Mouse (Mus musculus) adipocyte (in vitro differentiated cells): Measurements from ENCODE around the gene Tmem120b.

ENCODE experiments used
- DNase-seq: peaks from one replicate; pipeline ENCODE4 v3.0.0-alpha.2; 2016; ENCODE audit warnings: low spot score

Tmem120b gene

GRCm38 (mm10) chr5:123140694-123141554 lies 72.7 kb downstream of the Tmem120b start:
- DNase-seq: peak; percentile 97

DNA sequence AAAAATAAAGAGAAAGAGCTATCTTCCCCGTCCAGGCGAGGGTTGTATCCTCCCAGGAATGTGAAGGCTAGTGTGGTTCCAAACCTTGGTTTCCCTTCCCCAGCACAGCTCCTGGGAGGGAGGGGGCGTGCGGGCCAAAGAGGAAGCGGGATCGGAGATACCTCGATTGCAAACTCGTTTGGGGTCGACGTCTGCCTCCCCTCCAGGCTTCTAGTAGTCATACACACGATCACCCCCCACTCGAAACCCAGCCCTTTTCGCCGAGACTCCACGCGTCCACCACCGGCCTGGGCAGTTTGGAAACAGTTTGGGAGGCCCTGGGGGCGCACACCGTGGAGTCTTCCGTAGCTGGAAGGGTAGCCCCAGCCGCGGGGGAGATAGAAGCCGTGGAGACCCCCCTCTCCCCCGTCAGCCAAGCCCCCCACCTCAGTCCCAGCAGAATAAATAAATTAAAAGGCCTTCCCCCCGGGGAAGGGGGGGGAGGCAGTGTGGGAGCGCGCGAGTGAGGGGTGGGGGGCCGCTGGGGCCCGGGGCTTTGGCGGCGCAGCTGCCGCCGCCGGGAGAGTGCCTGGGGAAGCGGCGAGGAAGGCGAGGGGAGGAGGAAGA lies 73.4 kb downstream of the Tmem120b start:
- no peak for DNase-seq

DNA sequence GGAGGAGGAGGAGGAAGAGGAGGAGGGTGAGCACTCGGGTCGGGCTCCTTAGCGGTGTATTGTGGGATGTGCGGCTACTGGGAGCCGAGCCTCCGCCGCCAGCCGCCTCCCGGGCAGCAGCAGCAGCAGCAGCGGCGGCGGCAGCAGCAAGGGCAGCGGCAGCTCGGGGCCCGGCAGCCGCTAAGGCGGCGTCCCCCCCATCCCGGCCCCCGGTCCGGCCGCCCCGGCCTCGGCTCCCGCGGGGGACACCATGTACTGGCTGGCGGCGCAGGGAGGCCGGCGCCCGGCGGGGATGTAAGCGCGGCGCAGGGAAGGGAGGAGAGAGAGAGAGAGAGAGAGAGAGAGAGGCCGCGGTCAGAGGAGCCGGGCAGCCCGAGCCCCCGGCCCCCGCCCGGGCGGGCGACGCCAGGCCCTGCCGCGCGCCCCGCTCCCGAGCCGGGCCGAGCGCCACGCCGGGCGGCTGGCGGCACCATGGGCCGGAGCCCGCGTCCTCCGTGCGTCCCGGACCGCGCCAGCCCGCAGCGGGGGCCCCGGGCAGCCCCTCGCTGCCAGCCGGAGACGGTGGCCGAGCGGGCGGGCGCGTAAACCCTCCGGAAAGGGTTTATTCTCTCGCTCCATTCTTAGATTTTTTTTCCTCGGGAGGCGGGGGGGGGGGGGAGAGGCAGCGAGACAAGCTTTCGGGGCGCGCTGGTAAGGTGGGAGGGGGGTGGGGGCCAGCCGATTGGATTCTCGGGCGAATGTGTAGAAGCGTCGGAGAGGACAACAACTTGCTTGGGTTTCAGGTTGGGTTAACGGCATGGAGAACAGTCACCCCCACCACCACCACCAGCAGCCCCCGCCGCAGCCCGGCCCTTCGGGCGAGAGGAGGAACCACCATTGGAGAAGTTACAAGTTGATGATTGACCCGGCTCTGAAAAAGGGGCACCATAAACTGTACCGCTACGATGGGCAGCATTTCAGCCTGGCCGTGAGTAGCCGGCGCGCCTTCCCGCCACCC lies 74.2 kb downstream of the Tmem120b start, which contains the start of gene Setd1b:
Setd1b (plus strand) TSS at position 33 of the 997 bp plus-strand sequence.
- peak; percentile 68 for DNase-seq

DNA sequence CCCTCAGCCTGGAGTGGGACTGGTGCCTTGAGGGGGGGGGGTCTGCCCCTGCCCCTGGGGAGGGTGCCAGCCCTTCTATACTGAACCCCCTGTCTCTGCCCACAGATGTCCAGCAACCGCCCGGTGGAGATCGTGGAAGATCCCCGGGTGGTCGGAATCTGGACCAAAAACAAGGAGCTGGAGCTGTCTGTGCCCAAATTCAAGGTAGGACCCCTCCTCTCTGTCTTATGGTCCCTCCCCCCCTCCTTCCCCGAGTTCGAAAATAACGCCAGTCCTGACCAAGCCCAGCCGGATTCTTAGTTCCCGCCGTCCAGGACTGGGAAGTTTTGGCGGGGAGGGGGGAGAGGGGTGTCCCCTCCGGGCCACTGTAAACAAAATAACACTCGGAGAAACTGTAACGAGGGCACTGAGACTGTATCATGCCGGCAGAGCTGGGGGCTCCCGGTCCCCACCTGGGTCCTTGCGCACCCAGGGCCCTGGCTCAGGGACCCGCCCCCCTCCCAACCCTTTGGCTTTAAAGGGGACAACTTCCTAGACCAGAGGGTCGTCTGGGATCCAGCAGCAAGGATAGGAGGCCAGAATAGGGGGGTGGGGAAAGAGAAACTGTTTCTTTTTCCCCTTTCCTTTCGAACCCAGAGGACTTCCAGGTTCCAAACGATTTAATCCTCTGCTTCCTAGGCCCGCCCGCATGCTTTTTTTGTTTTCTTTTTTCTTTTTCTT lies 75.2 kb downstream of the Tmem120b start:
- peak; percentile 60 for DNase-seq

- no peak for DNase-seq
Measured at GRCm38 (mm10) chr5:123143971-123144745, 75.9 kb downstream of the Tmem120b start.

DNA sequence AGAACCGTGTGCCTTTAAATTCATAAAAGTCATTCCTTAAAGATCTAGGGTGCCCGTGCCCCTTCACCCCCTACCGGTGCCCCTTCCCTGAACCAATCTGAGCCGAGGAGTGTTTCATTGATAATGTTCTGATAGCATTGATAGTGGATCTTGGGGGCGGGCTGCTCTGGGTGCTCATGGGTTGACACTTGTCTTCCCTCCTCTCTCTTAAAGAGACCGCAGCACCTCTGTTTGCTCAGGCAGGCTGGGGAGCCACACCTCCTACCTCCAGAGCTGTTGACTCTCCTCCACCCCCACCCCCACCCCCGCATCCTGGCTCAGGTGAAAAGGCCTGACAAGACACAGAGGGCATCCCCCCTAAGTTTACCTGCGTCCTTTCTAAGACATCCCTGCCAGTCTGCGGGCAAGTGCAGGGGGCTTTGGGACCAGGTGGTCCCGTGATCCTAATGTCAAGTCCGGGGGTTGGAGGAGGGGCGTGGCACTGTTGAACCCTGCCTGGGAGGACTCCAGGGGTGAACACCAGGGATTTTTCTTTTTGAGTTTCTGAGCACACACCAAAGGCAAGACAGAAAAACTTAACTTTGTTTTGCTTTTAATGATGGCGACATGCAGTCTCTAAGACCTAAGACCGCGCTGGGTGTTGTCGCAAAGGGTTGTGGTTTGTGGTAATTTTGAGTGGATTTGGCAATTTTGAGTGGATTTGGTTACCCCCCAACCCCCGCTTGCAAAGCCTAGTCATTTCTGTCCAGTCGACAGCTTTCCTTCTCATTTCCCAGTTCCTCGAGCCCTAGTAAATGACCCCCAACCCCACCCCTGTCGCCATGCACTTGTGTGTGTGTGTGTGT lies 76.8 kb downstream of the Tmem120b start:
- DNase-seq: no peak

DNA sequence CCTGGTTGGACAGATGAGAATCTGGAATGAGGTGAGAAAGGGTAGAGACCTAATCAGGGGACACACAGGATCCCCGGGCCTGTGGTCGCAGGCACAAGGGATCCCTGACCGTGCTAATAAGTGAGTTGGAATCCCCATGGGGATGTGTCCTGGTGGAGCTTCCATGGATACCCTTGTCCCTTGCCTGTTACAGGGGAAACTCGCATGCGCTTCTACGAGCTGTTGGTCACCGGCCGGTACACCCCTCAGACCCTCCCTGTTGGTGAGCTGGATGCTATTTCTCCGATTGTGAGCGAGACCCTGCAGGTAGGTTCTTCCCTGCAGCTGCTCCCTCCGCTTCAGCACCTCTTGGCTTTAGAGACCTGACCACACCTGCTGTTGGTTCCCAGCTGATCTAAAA lies 78.1 kb downstream of the Tmem120b start:
- DNase-seq: no peak

GRCm38 (mm10) chr5:123147569-123147968 lies 79.4 kb downstream of the Tmem120b start:
- no peak for DNase-seq

- DNase-seq: no peak
Measured at GRCm38 (mm10) chr5:123148073-123148722, 80.0 kb downstream of the Tmem120b start.

GRCm38 (mm10) chr5:123149451-123150400 lies 81.5 kb downstream of the Tmem120b start:
- DNase-seq: peak; percentile 89

GRCm38 (mm10) chr5:123150641-123151040 lies 82.4 kb downstream of the Tmem120b start:
- no peak for DNase-seq

DNA sequence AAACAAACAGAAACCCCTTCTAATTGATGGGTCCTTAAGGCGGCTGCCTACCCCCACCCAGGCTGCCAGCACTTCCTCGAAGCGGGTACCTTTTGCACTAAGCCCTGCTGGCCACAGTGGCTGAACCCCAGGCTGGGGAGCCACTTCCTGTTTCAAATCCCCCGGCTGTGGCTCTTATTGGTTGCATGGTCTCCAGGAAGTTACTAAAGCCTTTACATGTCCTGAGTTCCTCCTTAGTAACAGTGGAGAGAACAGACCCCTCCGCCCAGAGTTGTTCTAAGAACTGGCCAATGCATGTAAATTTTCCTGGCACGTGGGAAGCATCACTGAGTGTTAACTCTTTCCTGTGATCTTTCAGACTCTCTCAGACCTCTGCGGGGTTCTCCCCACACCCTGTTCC lies 82.9 kb downstream of the Tmem120b start:
- no peak for DNase-seq

DNA sequence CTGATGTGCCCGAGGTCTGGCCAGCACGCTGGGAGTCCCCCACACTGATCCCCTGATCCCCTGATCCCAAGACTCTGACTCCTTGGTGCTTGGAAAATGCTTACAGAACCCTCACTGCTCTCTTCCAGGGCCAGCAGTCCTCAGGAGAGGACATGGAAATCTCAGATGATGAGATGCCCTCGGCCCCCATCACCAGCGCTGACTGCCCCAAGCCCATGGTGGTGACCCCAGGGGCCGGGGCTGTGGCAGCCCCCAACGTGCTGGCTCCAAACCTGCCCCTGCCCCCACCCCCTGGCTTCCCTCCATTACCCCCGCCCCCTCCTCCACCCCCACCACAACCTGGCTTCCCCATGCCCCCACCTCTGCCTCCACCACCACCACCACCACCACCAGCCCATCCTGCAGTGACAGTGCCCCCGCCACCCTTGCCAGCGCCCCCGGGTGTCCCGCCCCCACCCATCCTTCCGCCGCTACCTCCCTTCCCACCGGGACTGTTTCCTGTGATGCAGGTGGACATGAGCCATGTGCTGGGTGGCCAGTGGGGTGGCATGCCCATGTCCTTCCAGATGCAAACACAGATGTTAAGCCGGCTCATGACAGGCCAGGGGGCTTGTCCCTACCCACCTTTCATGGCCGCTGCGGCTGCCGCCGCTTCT lies 83.6 kb downstream of the Tmem120b start:
- DNase-seq: no peak

DNA sequence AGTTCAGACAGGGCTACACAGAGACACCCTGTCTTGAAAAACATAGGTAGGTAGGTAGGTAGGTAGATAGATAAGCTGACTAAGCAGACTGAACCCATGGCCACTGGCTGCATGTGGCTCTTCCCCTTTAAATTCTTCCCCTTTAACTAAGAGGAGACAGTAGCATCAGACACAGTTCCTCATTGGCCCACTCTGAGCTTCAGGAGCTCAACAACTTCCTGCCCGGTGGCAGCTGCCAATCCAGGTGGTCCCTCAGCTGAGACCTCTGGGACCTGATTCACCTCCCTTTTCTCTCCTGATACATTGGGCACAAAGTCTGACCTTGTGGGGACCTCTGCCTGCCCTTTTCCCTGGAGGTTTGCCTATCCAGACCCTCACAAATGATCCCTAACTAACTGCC lies 84.7 kb downstream of the Tmem120b start:
- no peak for DNase-seq

DNA sequence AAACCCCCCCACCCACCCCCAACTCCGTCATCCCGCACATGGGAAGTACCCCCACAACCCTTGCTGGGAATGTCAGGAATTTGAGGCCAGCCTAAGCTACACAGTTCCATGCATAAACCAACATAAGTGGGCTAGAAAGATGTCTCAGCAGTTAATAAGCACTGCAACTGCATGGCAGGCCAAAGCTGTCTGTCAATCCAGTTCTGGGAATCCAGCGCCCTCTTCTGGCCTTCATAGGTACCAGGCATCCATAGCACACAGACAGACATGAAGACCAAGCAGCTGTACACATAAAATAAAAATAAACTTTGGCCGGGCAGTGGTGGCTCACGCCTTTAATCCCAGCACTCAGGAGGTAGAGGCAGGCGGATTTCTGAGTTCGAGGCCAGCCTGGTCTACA lies 87.2 kb downstream of the Tmem120b start:
- peak; percentile 85 for DNase-seq

GRCm38 (mm10) chr5:123156763-123157162 lies 88.5 kb downstream of the Tmem120b start:
- no peak for DNase-seq

DNA sequence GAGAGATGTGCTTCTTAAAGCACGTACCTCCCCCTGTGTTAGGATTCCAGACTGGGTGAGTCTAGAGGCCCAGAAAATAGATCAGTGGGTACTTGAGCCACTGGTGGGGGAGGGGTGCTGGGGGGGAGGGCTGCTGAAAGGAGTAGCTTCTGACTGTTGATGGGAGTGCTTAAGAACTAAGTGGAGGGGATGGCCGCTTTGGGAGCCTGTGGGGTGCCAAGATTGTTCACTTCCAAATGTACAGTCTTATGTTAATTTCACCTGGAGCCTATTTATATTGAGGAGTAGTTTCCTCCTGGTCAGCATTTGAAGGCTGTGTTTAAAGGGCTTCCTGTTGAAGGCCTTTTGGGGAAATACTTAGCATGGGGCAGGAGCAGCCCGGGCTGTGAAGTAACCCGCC lies 89.8 kb downstream of the Tmem120b start:
- no peak for DNase-seq

GRCm38 (mm10) chr5:123159446-123159845 lies 91.2 kb downstream of the Tmem120b start:
- DNase-seq: peak; percentile 38
